Mouse (Mus musculus) forebrain, embryonic 15.5 days (tissue): ENCODE measurements around the gene Kiss1r. TPM values are rescaled to one million over a fixed set of nuclear protein-coding genes. Genes with fewer than 3 reads are reported as not detected.

Experiments used
- ATAC-seq: fragments of 200-750 bp; cut with Nextera tagmentation; replicated peaks from 2 replicates; pipeline ENCODE4 v1.8.0; 2017; ENCODE audit warnings: mild to moderate bottlenecking, moderate TSS enrichment, moderate library complexity
- H3K27ac ChIP-seq: fragments of 300-500 bp; sonication (generic); replicated peaks from 2 replicates; pipeline ENCODE4 v1.5.1; 2015; ENCODE audit warnings: mild to moderate bottlenecking, inconsistent platforms
- H3K27me3 ChIP-seq: fragments of 300-500 bp; sonication (generic); 2 replicates; pipeline ENCODE4 v1.6.1; 2015; ENCODE audit warnings: inconsistent platforms
- H3K36me3 ChIP-seq: fragments of 300-500 bp; sonication (generic); 2 replicates; pipeline ENCODE4 v1.6.1; 2015; ENCODE audit warnings: mild to moderate bottlenecking, inconsistent platforms
- H3K4me1 ChIP-seq: fragments of 300-500 bp; sonication (generic); 2 replicates; pipeline ENCODE4 v1.6.1; 2015; ENCODE audit warnings: inconsistent platforms
- H3K4me2 ChIP-seq: fragments of 300-500 bp; sonication (generic); replicated peaks from 2 replicates; pipeline ENCODE4 v1.6.1; 2015; ENCODE audit warnings: mild to moderate bottlenecking, inconsistent platforms
- H3K4me3 ChIP-seq: fragments of 300-500 bp; sonication (generic); 2 replicates; pipeline ENCODE4 v1.5.1; 2015; ENCODE audit warnings: mild to moderate bottlenecking, inconsistent platforms
- H3K9ac ChIP-seq: fragments of 300-500 bp; sonication (generic); replicated peaks from 2 replicates; pipeline ENCODE4 v1.6.1; 2015; ENCODE audit warnings: mild to moderate bottlenecking, inconsistent platforms
- H3K9me3 ChIP-seq: fragments of 300-500 bp; sonication (generic); 2 replicates; pipeline ENCODE4 v1.6.1; 2016; ENCODE audit warnings: inconsistent platforms
- WGBS: fragments of 180-500 bp; shearing (Covaris S2); methylation state at CpG from one replicate; pipeline ENCODE4 v1.1.7; 2015; ENCODE audit warnings: mixed read lengths; 5-methylcytosine and 5-hydroxymethylcytosine counted together
- polyA plus RNA-seq: library from polyadenylated mRNA; unstranded; fragments of >200 nt; fragmentation: Nextera tagmentation; extraction: Ambion mirVana; gene quantifications from 2 replicates; pipeline ENCODE4 v1.2.1, GENCODE M21; 2015

The Kiss1r gene
- polyA plus RNA-seq, 1 experiment from 2014 or later = 2.7 TPM

- peaks cover 13% of the 10 kb centered on the region for H3K27me3 ChIP-seq
- peaks cover 5% of the 10 kb centered on the region; the same call in 1 of the 2 replicates for H3K36me3 ChIP-seq
- H3K27ac ChIP-seq = peak overlapping the region; percentile 90
- WGBS = 1% methylated on average over 47 of the region's 54 CpGs
- peak overlapping the region; percentile 93 for H3K4me2 ChIP-seq
- H3K9ac ChIP-seq = peak overlapping the region; percentile 85
- peak overlapping the region; percentile 97 for H3K4me3 ChIP-seq
- no peaks in the 10 kb centered on the region for H3K9me3 ChIP-seq
- H3K4me1 ChIP-seq = peaks cover 36% of the 10 kb centered on the region
- peak; percentile 14 for ATAC-seq
These were observed 10.7 kb downstream of the Kiss1r start for GRCm38 (mm10) chr10:79927324-79928029.

GRCm38 (mm10) chr10:79928030-79928694, 11.4 kb downstream of the Kiss1r start:
- Histone ChIP-seq H3K9me3 (no peaks in the 10 kb centered on the region), H3K27me3 (peaks cover 6% of the 10 kb centered on the region), H3K4me3 (peak overlapping the region; percentile 97), H3K9ac (peak overlapping the region; percentile 85), H3K4me2 (peak overlapping the region; percentile 93), H3K27ac (peak overlapping the region; percentile 90), H3K36me3 (peaks cover 5% of the 10 kb centered on the region; the same call in 1 of the 2 replicates), H3K4me1 (peaks cover 39% of the 10 kb centered on the region)
- 2% methylated on average over 28 of the region's 29 CpGs for WGBS
- ATAC-seq = no peak

- H3K4me1 ChIP-seq = peaks cover 44% of the 10 kb centered on the region
- peak overlapping the region; percentile 62 for H3K27ac ChIP-seq
- H3K4me2 ChIP-seq = peak overlapping the region; percentile 93
These were observed 12.3 kb downstream of the Kiss1r start for GRCm38 (mm10) chr10:79928907-79929701.

GRCm38 (mm10) chr10:79929967-79930825, 13.4 kb downstream of the Kiss1r start:
- H3K4me3 ChIP-seq = no peak overlapping the region
- 86% methylated on average over 18 of the region's 18 CpGs for WGBS
- ATAC-seq = no peak
- H3K9ac ChIP-seq = no peak overlapping the region
- no peaks in the 10 kb centered on the region for H3K27me3 ChIP-seq
- no peak overlapping the region for H3K4me2 ChIP-seq
- H3K4me1 ChIP-seq = peaks cover 51% of the 10 kb centered on the region
- H3K27ac ChIP-seq = no peak overlapping the region
- H3K36me3 ChIP-seq = peaks cover 5% of the 10 kb centered on the region; the same call in 1 of the 2 replicates
- no peaks in the 10 kb centered on the region for H3K9me3 ChIP-seq

More at GRCm38 (mm10) chr10:79928907-79929701, 12.3 kb downstream of the Kiss1r start:
- Histone ChIP-seq H3K4me3 (peak overlapping the region; percentile 97), H3K9me3 (no peaks in the 10 kb centered on the region), H3K9ac (peak overlapping the region; percentile 37), H3K36me3 (peaks cover 5% of the 10 kb centered on the region; the same call in 1 of the 2 replicates), H3K27me3 (no peaks in the 10 kb centered on the region)
- WGBS = 35% methylated on average over 9 of the region's 9 CpGs
- no peak for ATAC-seq

GRCm38 (mm10) chr10:79930826-79931186, 14.0 kb downstream of the Kiss1r start:
- H3K9me3 ChIP-seq = no peaks in the 10 kb centered on the region
- H3K27me3 ChIP-seq = no peaks in the 10 kb centered on the region
- H3K9ac ChIP-seq = no peak overlapping the region
- no peak for ATAC-seq
- H3K36me3 ChIP-seq = peaks cover 5% of the 10 kb centered on the region; the same call in 1 of the 2 replicates
- H3K4me2 ChIP-seq = no peak overlapping the region
- H3K27ac ChIP-seq = no peak overlapping the region
- H3K4me1 ChIP-seq = peaks cover 46% of the 10 kb centered on the region
- WGBS = 88% methylated on average over 16 of the region's 16 CpGs
- H3K4me3 ChIP-seq = no peak overlapping the region

GRCm38 (mm10) chr10:79931797-79932196, 15.0 kb downstream of the Kiss1r start:
- WGBS = 88% methylated on average over 9 of the region's 9 CpGs
- peaks cover 43% of the 10 kb centered on the region for H3K4me1 ChIP-seq
- no peak overlapping the region for H3K27ac ChIP-seq
- H3K4me3 ChIP-seq = no peak overlapping the region
- H3K27me3 ChIP-seq = no peaks in the 10 kb centered on the region
- no peak for ATAC-seq
- no peak overlapping the region for H3K9ac ChIP-seq
- peaks cover 5% of the 10 kb centered on the region; the same call in 1 of the 2 replicates for H3K36me3 ChIP-seq
- no peak overlapping the region for H3K4me2 ChIP-seq
- H3K9me3 ChIP-seq = no peaks in the 10 kb centered on the region

GRCm38 (mm10) chr10:79932736-79933135, 16.0 kb downstream of the Kiss1r start:
- no peaks in the 10 kb centered on the region for H3K27me3 ChIP-seq
- H3K9me3 ChIP-seq = no peaks in the 10 kb centered on the region
- no peak overlapping the region for H3K9ac ChIP-seq
- H3K4me2 ChIP-seq = no peak overlapping the region
- ATAC-seq = no peak
- no peak overlapping the region for H3K27ac ChIP-seq
- H3K4me3 ChIP-seq = no peak overlapping the region
- H3K4me1 ChIP-seq = peaks cover 50% of the 10 kb centered on the region
- WGBS = 48% methylated on average over 8 of the region's 8 CpGs
- H3K36me3 ChIP-seq = peaks cover 5% of the 10 kb centered on the region; the same call in 1 of the 2 replicates

- H3K27ac ChIP-seq = peak overlapping the region; percentile 72
- no peaks in the 10 kb centered on the region for H3K9me3 ChIP-seq
- 65% methylated on average over 9 of the region's 9 CpGs for WGBS
- no peak for ATAC-seq
- no peak overlapping the region for H3K9ac ChIP-seq
- peaks cover 48% of the 10 kb centered on the region for H3K4me1 ChIP-seq
- no peak overlapping the region for H3K4me3 ChIP-seq
- H3K36me3 ChIP-seq = peaks cover 5% of the 10 kb centered on the region; the same call in 1 of the 2 replicates
- no peak overlapping the region for H3K4me2 ChIP-seq
- H3K27me3 ChIP-seq = no peaks in the 10 kb centered on the region
These were observed 16.4 kb downstream of the Kiss1r start for GRCm38 (mm10) chr10:79933145-79933679.

- Histone ChIP-seq H3K27ac (peak overlapping the region; percentile 72), H3K4me1 (peaks cover 43% of the 10 kb centered on the region)
- no peak for ATAC-seq
These were observed 17.1 kb downstream of the Kiss1r start for GRCm38 (mm10) chr10:79933861-79934260.

GRCm38 (mm10) chr10:79934272-79934721, 17.5 kb downstream of the Kiss1r start:
- Histone ChIP-seq H3K9ac (no peak overlapping the region), H3K27ac (peak overlapping the region; percentile 72), H3K36me3 (peaks cover 5% of the 10 kb centered on the region; the same call in 1 of the 2 replicates), H3K4me3 (no peak overlapping the region), H3K4me1 (peaks cover 39% of the 10 kb centered on the region), H3K4me2 (no peak overlapping the region), H3K27me3 (no peaks in the 10 kb centered on the region), H3K9me3 (no peaks in the 10 kb centered on the region)
- 65% methylated on average over 13 of the region's 13 CpGs for WGBS
- ATAC-seq = peak; percentile 49

More at GRCm38 (mm10) chr10:79933861-79934260, 17.1 kb downstream of the Kiss1r start:
- Histone ChIP-seq H3K4me2 (no peak overlapping the region), H3K36me3 (peaks cover 5% of the 10 kb centered on the region; the same call in 1 of the 2 replicates), H3K4me3 (no peak overlapping the region), H3K9me3 (no peaks in the 10 kb centered on the region), H3K27me3 (no peaks in the 10 kb centered on the region), H3K9ac (no peak overlapping the region)
- WGBS = 31% methylated on average over 6 of the region's 6 CpGs
